Mouse (Mus musculus): Measurements from ENCODE around the gene Cdk16.

GRCm38 (mm10) chrX:20658891-20659406 is 28.8 kb upstream of the Cdk16 start:
- TF ChIP-seq CTCF (IDR thresholded peaks at IDR 0.05; ENCODE audit: low read depth, low read length) = no peak
- no peak for TF ChIP-seq POLR2A (IDR thresholded peaks at IDR 0.05; ENCODE audit: insufficient read depth, low read length)

All from ES-Bruce4 (cell line).